Mouse (Mus musculus): ENCODE data around the gene Stk4. TPM values are rescaled to one million over a fixed set of nuclear protein-coding genes. Genes with fewer than 3 reads are reported as not detected.

Gene Stk4
- polyA plus RNA-seq, 1 experiment from 2014 or later = 16.3 TPM

GRCm38 (mm10) chr2:164134563-164134962 is 64.4 kb downstream of the Stk4 start:
- 64% methylated on average over 6 of the region's 6 CpGs for WGBS
- peak; percentile 45; the same call in 1 of the 2 replicates for ATAC-seq
- Histone ChIP-seq H3K9ac (ENCODE audit: low read depth, low read length) (no peak overlapping the region), H3K27me3 (replicated peaks; ENCODE audit: control insufficient read depth, insufficient read depth, low read length) (no peaks in the 10 kb centered on the region), H3K4me1 (ENCODE audit: control insufficient read depth, insufficient read depth, low read depth, low read length) (peaks cover 2% of the 10 kb centered on the region), H3K4me2 (ENCODE audit: low read length) (no peak overlapping the region), H3K27ac (ENCODE audit: low read depth, low read length) (no peak overlapping the region), H3K4me3 (ENCODE audit: low read length) (no peak overlapping the region), H3K36me3 (ENCODE audit: control insufficient read depth, insufficient read depth, low read length) (0 out of 2 replicates have a peak, but pooled peaks cover 3% of the 10 kb centered on the region), H3K9me3 (ENCODE audit: control insufficient read depth, low read length) (no peaks in the 10 kb centered on the region)

DNA sequence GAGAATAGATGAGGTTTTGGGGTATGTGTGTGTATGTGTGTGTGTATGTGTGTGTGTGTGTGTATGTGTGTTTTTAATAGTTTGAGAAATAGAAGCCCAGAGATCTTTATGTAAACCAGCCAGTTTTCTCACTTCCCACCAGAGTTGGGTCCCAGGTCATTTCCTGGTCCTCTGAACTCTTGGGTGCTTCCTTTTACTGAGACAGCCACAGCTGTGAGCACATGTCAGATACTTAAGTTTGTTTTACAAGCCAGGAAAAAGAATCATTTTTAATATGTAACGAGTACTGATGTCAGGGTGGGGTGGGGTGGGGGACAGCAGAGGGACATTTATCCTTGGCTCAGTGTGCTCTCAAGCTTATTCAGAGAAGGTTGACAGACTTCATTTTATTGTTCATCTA is 65.2 kb downstream of the Stk4 start:
- no peak overlapping the region for H3K27ac ChIP-seq (ENCODE audit: low read depth, low read length)
- no peak overlapping the region for H3K4me2 ChIP-seq (ENCODE audit: low read length)
- no peak overlapping the region for H3K9ac ChIP-seq (ENCODE audit: low read depth, low read length)
- 0 out of 2 replicates have a peak, but pooled peaks cover 3% of the 10 kb centered on the region for H3K36me3 ChIP-seq (ENCODE audit: control insufficient read depth, insufficient read depth, low read length)
- no peak overlapping the region for H3K4me3 ChIP-seq (ENCODE audit: low read length)
- H3K4me1 ChIP-seq (ENCODE audit: control insufficient read depth, insufficient read depth, low read depth, low read length) = peaks cover 2% of the 10 kb centered on the region
- no peaks in the 10 kb centered on the region for H3K27me3 ChIP-seq (replicated peaks; ENCODE audit: control insufficient read depth, insufficient read depth, low read length)
- H3K9me3 ChIP-seq (ENCODE audit: control insufficient read depth, low read length) = no peaks in the 10 kb centered on the region
- no peak for ATAC-seq
- whole genome bisulfite sequencing = 82% methylated on average over 1 of the region's 1 CpGs

- H3K27me3 ChIP-seq (replicated peaks; ENCODE audit: control insufficient read depth, insufficient read depth, low read length) = no peaks in the 10 kb centered on the region
- H3K4me2 ChIP-seq (ENCODE audit: low read length) = no peak overlapping the region
- H3K4me3 ChIP-seq (ENCODE audit: low read length) = no peak overlapping the region
- peaks cover 2% of the 10 kb centered on the region for H3K4me1 ChIP-seq (ENCODE audit: control insufficient read depth, insufficient read depth, low read depth, low read length)
- no peak for ATAC-seq
- H3K36me3 ChIP-seq (ENCODE audit: control insufficient read depth, insufficient read depth, low read length) = no peaks in the 10 kb centered on the region
- WGBS = 32% methylated on average over 2 of the region's 2 CpGs
- H3K9ac ChIP-seq (ENCODE audit: low read depth, low read length) = no peak overlapping the region
- H3K9me3 ChIP-seq (ENCODE audit: control insufficient read depth, low read length) = no peaks in the 10 kb centered on the region
- H3K27ac ChIP-seq (ENCODE audit: low read depth, low read length) = no peak overlapping the region
Measured at GRCm38 (mm10) chr2:164136393-164136792, 66.3 kb downstream of the Stk4 start.

- no peak for ATAC-seq
- no peaks in the 10 kb centered on the region for H3K36me3 ChIP-seq (ENCODE audit: control insufficient read depth, insufficient read depth, low read length)
- H3K9me3 ChIP-seq (ENCODE audit: control insufficient read depth, low read length) = no peaks in the 10 kb centered on the region
- H3K4me2 ChIP-seq (ENCODE audit: low read length) = no peak overlapping the region
- H3K4me3 ChIP-seq (ENCODE audit: low read length) = no peak overlapping the region
- H3K27ac ChIP-seq (ENCODE audit: low read depth, low read length) = no peak overlapping the region
- H3K4me1 ChIP-seq (ENCODE audit: control insufficient read depth, insufficient read depth, low read depth, low read length) = peaks cover 2% of the 10 kb centered on the region
- WGBS = 53% methylated on average over 6 of the region's 6 CpGs
- H3K27me3 ChIP-seq (replicated peaks; ENCODE audit: control insufficient read depth, insufficient read depth, low read length) = no peaks in the 10 kb centered on the region
- H3K9ac ChIP-seq (ENCODE audit: low read depth, low read length) = no peak overlapping the region
Measured at GRCm38 (mm10) chr2:164137754-164138153, 67.6 kb downstream of the Stk4 start.

DNA sequence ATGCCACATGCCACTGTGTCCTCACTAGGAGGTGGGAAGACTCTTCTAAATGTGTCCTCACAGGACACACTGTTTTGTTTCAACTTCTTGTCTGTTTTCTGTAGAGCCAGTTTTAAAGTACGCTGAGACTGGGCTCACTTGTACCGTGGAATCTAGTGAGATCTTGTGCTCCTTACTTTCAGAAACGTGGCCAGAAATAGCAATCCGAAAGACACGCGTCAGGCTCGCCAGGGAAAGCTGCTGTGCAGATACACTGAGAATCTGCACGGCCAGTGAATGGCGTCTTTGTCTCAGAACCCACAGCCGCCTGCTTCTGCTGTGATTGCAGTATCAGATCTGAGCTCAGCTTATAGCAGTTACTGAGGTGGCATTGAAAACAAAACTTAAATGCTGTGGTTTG is 71.9 kb downstream of the Stk4 start:
- WGBS = 41% methylated on average over 10 of the region's 10 CpGs
- no peak for ATAC-seq
- Histone ChIP-seq H3K9ac (ENCODE audit: low read depth, low read length) (no peak overlapping the region; the same call in 1 of the 2 replicates), H3K9me3 (ENCODE audit: control insufficient read depth, low read length) (no peaks in the 10 kb centered on the region), H3K27me3 (replicated peaks; ENCODE audit: control insufficient read depth, insufficient read depth, low read length) (no peaks in the 10 kb centered on the region), H3K4me3 (ENCODE audit: low read length) (no peak overlapping the region), H3K36me3 (ENCODE audit: control insufficient read depth, insufficient read depth, low read length) (no peaks in the 10 kb centered on the region; the same call in 1 of the 2 replicates), H3K27ac (ENCODE audit: low read depth, low read length) (peak overlapping the region; percentile 54), H3K4me2 (ENCODE audit: low read length) (no peak overlapping the region), H3K4me1 (ENCODE audit: control insufficient read depth, insufficient read depth, low read depth, low read length) (no peaks in the 10 kb centered on the region; the same call in none of the 2 replicates)

- no peaks in the 10 kb centered on the region for H3K27me3 ChIP-seq (replicated peaks; ENCODE audit: control insufficient read depth, insufficient read depth, low read length)
- 38% methylated on average over 6 of the region's 6 CpGs for WGBS
- ATAC-seq = no peak
Measured at GRCm38 (mm10) chr2:164144025-164144424, 73.9 kb downstream of the Stk4 start.

DNA sequence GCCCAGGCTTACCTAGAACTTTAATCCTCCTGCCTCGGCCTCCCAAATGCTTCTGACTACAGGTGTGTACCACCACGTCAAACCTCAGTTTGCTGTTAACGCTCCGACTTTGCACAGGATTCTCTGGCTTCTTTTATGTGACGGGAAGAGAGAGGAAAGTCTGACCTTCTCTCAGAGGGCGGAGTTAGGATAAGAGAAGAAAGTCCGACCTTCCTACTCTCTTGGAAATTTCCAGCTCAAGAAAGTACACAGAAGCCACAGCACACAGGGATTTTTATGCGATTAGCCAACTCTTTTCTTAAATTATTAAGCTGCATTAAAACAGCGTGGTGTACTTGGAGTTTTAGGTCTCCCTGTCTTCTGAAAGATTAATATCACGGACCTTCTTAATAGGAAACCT is 74.4 kb downstream of the Stk4 start:
- Histone ChIP-seq H3K36me3 (ENCODE audit: control insufficient read depth, insufficient read depth, low read length) (no peaks in the 10 kb centered on the region; the same call in 1 of the 2 replicates), H3K4me1 (ENCODE audit: control insufficient read depth, insufficient read depth, low read depth, low read length) (no peaks in the 10 kb centered on the region; the same call in 1 of the 2 replicates), H3K4me3 (ENCODE audit: low read length) (no peak overlapping the region), H3K9ac (ENCODE audit: low read depth, low read length) (no peak overlapping the region), H3K4me2 (ENCODE audit: low read length) (no peak overlapping the region), H3K27me3 (replicated peaks; ENCODE audit: control insufficient read depth, insufficient read depth, low read length) (no peaks in the 10 kb centered on the region), H3K9me3 (ENCODE audit: control insufficient read depth, low read length) (no peaks in the 10 kb centered on the region), H3K27ac (ENCODE audit: low read depth, low read length) (no peak overlapping the region)
- no peak for ATAC-seq
- 86% methylated on average over 10 of the region's 10 CpGs for WGBS

More at GRCm38 (mm10) chr2:164144025-164144424, 73.9 kb downstream of the Stk4 start:
- H3K9ac ChIP-seq (ENCODE audit: low read depth, low read length) = no peak overlapping the region
- H3K36me3 ChIP-seq (ENCODE audit: control insufficient read depth, insufficient read depth, low read length) = no peaks in the 10 kb centered on the region; the same call in 1 of the 2 replicates
- no peaks in the 10 kb centered on the region for H3K9me3 ChIP-seq (ENCODE audit: control insufficient read depth, low read length)
- H3K4me1 ChIP-seq (ENCODE audit: control insufficient read depth, insufficient read depth, low read depth, low read length) = no peaks in the 10 kb centered on the region; the same call in 1 of the 2 replicates
- H3K4me2 ChIP-seq (ENCODE audit: low read length) = no peak overlapping the region
- H3K4me3 ChIP-seq (ENCODE audit: low read length) = no peak overlapping the region
- H3K27ac ChIP-seq (ENCODE audit: low read depth, low read length) = no peak overlapping the region

GRCm38 (mm10) chr2:164146556-164146955 is 76.4 kb downstream of the Stk4 start:
- Histone ChIP-seq H3K36me3 (ENCODE audit: control insufficient read depth, insufficient read depth, low read length) (no peaks in the 10 kb centered on the region; the same call in 1 of the 2 replicates), H3K4me2 (ENCODE audit: low read length) (no peak overlapping the region), H3K4me3 (ENCODE audit: low read length) (no peak overlapping the region), H3K9me3 (ENCODE audit: control insufficient read depth, low read length) (no peaks in the 10 kb centered on the region), H3K9ac (ENCODE audit: low read depth, low read length) (no peak overlapping the region), H3K27ac (ENCODE audit: low read depth, low read length) (no peak overlapping the region), H3K27me3 (replicated peaks; ENCODE audit: control insufficient read depth, insufficient read depth, low read length) (no peaks in the 10 kb centered on the region), H3K4me1 (ENCODE audit: control insufficient read depth, insufficient read depth, low read depth, low read length) (no peaks in the 10 kb centered on the region; the same call in 1 of the 2 replicates)
- no peak for ATAC-seq
- 94% methylated on average over 12 of the region's 12 CpGs for WGBS

- ATAC-seq = peak; percentile 42
- Histone ChIP-seq H3K27ac (ENCODE audit: low read depth, low read length) (no peak overlapping the region), H3K9me3 (ENCODE audit: control insufficient read depth, low read length) (no peaks in the 10 kb centered on the region), H3K36me3 (ENCODE audit: control insufficient read depth, insufficient read depth, low read length) (peaks cover 7% of the 10 kb centered on the region), H3K9ac (ENCODE audit: low read depth, low read length) (no peak overlapping the region), H3K4me1 (ENCODE audit: control insufficient read depth, insufficient read depth, low read depth, low read length) (no peaks in the 10 kb centered on the region), H3K27me3 (replicated peaks; ENCODE audit: control insufficient read depth, insufficient read depth, low read length) (no peaks in the 10 kb centered on the region), H3K4me3 (ENCODE audit: low read length) (no peak overlapping the region), H3K4me2 (ENCODE audit: low read length) (no peak overlapping the region)
- WGBS = 35% methylated on average over 14 of the region's 14 CpGs
Measured at GRCm38 (mm10) chr2:164150086-164150760, 80.1 kb downstream of the Stk4 start.

All from hindbrain, embryonic 16.5 days (tissue).